Mouse (Mus musculus): ENCODE data around the gene Serp1. TPM values are rescaled to one million over a fixed set of nuclear protein-coding genes. Genes with fewer than 3 reads are reported as not detected.
A peak's percentile ranks its signal among the peaks of the same experiment; 100 is the strongest.

Serp1 gene
- polyA plus RNA-seq, 1 experiment from 2014 or later = 101 TPM

DNA sequence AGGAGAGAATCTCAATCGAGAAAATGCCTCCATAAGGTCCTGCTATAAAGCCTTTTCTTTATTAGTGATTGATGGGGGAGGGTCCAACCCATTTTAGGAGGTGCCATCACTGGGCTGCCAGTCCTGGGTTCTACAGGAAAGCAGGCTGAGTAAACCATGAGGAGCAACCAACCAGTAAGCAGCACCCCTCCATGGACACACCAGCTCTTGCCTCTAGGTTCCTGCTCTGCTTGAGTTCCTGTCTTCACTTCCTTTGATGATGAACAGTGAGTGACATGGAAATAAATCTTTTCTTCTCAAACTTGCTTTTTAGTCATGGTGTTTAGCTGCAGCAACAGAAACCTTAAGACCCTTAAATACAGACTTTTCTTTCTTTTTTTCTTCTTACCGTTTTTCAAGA, 4.3 kb downstream of the Serp1 start:
- ATAC-seq (ENCODE audit: low read depth) (no peak), DNase-seq (no peak)
- Histone ChIP-seq H3K36me3 (peaks cover 24% of the 10 kb centered on the region), H3K9ac (no peak overlapping the region), H3K4me2 (no peak overlapping the region), H3K27ac (no peak overlapping the region), H3K4me1 (replicated peaks) (peaks cover 44% of the 10 kb centered on the region), H3K4me3 (replicated peaks) (no peak overlapping the region), H3K9me3 (replicated peaks) (no peaks in the 10 kb centered on the region), H3K27me3 (no peaks in the 10 kb centered on the region)
- WGBS (ENCODE audit: insufficient replicate concordance) = 79% methylated on average over 2 of the region's 2 CpGs

DNA sequence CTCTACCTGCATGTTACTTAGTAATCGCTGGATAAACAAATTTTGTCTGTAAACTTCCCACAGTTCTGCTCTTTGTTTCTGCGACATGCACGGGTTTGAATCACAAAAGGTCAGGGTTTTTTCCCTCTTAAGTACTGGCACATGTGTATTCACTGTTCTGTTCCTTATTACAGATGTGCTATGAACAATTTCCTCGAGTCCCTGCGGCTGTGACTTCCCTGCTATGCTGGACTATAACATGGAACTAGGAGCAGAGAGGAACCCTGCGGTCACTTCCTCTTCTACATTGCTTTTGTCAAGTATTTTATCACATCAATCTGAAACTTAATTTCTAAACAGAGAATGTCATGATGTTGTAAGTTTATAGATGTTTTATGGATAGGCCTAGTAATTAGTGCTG, 5.4 kb downstream of the Serp1 start:
- DNase-seq (no peak), ATAC-seq (ENCODE audit: low read depth) (no peak)
- Histone ChIP-seq H3K27ac (no peak overlapping the region), H3K9ac (no peak overlapping the region), H3K4me1 (replicated peaks) (peaks cover 43% of the 10 kb centered on the region), H3K4me3 (replicated peaks) (no peak overlapping the region), H3K9me3 (replicated peaks) (no peaks in the 10 kb centered on the region), H3K36me3 (peaks cover 24% of the 10 kb centered on the region), H3K27me3 (no peaks in the 10 kb centered on the region), H3K4me2 (no peak overlapping the region)
- WGBS (ENCODE audit: insufficient replicate concordance) = 60% methylated on average over 6 of the region's 6 CpGs

DNA sequence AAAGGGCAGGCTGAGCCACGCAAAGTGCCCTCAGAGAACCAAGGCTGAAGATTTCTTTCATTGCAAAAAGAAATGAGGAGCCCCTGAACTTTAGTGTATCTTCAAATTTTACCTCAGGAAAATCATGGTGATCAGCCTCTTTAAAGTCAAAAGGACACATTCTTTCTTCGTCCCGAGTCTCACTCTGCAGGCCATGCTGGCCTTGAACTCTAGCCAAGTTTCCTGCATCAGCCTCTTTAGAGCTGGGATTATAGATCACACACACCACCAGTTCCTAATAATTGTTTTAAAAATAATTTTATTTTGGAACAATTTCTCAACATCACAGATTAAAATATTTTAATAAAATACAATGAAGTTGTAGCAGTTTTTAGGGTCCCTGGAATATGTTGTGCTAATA, 6.2 kb downstream of the Serp1 start:
- no peak overlapping the region for H3K27ac ChIP-seq
- H3K27me3 ChIP-seq = no peaks in the 10 kb centered on the region
- no peak overlapping the region for H3K9ac ChIP-seq
- H3K9me3 ChIP-seq (replicated peaks) = no peaks in the 10 kb centered on the region
- WGBS (ENCODE audit: insufficient replicate concordance) = 71% methylated on average over 3 of the region's 3 CpGs
- H3K4me2 ChIP-seq = no peak overlapping the region
- ATAC-seq (ENCODE audit: low read depth) (no peak), DNase-seq (no peak)
- H3K36me3 ChIP-seq = peaks cover 24% of the 10 kb centered on the region
- no peak overlapping the region for H3K4me3 ChIP-seq (replicated peaks)
- H3K4me1 ChIP-seq (replicated peaks) = peaks cover 43% of the 10 kb centered on the region

DNA sequence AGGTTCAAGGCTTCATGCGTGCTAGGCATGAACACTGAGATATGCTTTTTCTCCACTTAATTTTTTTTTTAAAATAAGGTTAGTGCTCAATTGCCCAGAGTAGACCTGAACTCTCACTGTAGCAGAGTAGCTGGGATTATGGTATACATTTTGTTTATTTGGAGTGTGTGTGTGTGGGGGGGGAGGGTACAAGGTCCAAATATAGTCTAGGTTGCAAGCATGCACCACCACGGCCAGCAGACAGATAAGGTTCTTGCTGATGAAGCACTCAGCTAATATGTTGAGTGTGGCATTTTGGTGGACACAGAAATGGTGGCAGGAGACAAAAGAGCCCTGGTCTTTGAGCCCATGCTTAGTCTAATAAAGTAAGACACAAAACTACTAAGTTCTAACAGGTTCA, 6.7 kb downstream of the Serp1 start:
- WGBS (ENCODE audit: insufficient replicate concordance) = 45% methylated on average over 2 of the region's 2 CpGs
- H3K4me2 ChIP-seq = no peak overlapping the region
- H3K9ac ChIP-seq = no peak overlapping the region
- DNase-seq (no peak), ATAC-seq (ENCODE audit: low read depth) (0 out of 2 replicates have a peak, but pooled peaks have one; percentile 34)
- no peaks in the 10 kb centered on the region for H3K9me3 ChIP-seq (replicated peaks)
- no peak overlapping the region for H3K4me3 ChIP-seq (replicated peaks)
- H3K27me3 ChIP-seq = no peaks in the 10 kb centered on the region
- H3K36me3 ChIP-seq = peaks cover 24% of the 10 kb centered on the region
- peaks cover 38% of the 10 kb centered on the region for H3K4me1 ChIP-seq (replicated peaks)
- H3K27ac ChIP-seq = no peak overlapping the region

DNA sequence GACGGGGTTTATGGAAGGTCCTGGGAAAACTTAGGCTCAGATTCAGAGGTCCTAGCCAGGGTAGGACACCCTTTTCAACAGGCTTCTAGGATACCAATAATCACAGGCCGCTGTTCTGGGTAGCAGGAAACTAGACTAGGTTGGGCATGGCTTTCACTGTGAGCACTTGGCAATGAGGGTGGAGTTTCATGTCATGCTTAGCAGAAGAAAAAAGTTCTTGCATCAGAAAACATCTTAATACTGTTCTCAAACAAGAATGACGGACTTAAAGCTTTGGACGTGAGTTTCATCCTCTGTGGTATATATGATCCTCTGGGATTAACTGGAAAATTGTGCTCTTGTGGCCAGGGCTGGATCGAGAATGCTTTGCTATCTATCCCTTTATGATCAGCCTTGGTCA, 7.9 kb downstream of the Serp1 start:
- peaks cover 14% of the 10 kb centered on the region for H3K36me3 ChIP-seq
- no peak for ATAC-seq (ENCODE audit: low read depth)
- no peaks in the 10 kb centered on the region for H3K9me3 ChIP-seq (replicated peaks)
- 62% methylated on average over 5 of the region's 5 CpGs for WGBS (ENCODE audit: insufficient replicate concordance)
- no peak overlapping the region for H3K27ac ChIP-seq
- peaks cover 29% of the 10 kb centered on the region for H3K4me1 ChIP-seq (replicated peaks)
- no peak overlapping the region for H3K4me2 ChIP-seq
- no peak overlapping the region for H3K9ac ChIP-seq
- no peak overlapping the region for H3K4me3 ChIP-seq (replicated peaks)
- DNase-seq = no peak
- no peaks in the 10 kb centered on the region for H3K27me3 ChIP-seq

DNA sequence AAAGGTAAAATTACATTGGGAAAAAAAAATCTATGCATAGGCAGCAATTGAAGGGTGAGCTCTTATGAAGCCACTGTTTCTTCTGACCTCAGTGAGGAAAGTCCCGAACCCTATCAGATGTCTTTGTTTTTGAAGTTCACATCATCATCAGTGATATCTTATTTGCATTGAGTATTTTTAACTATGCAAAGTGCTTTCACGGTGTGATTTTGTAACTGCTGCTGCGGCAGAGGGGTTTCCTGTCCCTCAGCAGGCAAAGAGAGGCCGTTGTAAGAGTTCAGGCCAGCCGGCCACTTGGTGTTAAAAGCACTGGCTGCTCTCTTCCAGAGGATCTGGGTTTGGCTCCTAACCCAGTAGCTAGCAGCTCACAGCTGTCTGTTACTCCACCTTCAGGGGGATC, 8.4 kb downstream of the Serp1 start:
- no peak overlapping the region for H3K27ac ChIP-seq
- H3K4me1 ChIP-seq (replicated peaks) = peaks cover 29% of the 10 kb centered on the region
- no peaks in the 10 kb centered on the region for H3K27me3 ChIP-seq
- WGBS (ENCODE audit: insufficient replicate concordance) = 42% methylated on average over 5 of the region's 5 CpGs
- H3K36me3 ChIP-seq = peaks cover 9% of the 10 kb centered on the region
- no peaks in the 10 kb centered on the region for H3K9me3 ChIP-seq (replicated peaks)
- no peak overlapping the region for H3K4me3 ChIP-seq (replicated peaks)
- no peak for ATAC-seq (ENCODE audit: low read depth)
- H3K9ac ChIP-seq = no peak overlapping the region
- DNase-seq = no peak
- H3K4me2 ChIP-seq = no peak overlapping the region

DNA sequence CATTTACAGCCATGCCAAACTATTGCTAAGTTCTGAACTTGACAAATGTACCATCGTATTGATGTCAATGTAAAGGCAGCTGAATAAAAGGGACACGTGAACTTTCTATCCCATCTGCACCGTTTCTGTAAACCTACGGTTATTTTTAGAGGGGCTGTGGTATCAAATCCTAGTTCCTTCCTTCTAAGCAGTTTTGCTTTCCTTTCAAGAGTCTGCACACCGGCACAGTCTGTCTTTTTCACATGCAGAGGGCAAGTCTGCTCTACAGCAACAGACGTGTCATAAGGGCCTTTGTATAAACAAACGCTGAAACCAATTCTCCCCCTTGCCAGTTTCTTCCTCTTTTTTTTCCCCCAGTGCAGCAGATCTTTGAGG, 9.1 kb downstream of the Serp1 start:
- H3K36me3 ChIP-seq = peaks cover 6% of the 10 kb centered on the region
- no peak overlapping the region for H3K4me3 ChIP-seq (replicated peaks)
- H3K27me3 ChIP-seq = no peaks in the 10 kb centered on the region
- no peak overlapping the region for H3K9ac ChIP-seq
- no peak for ATAC-seq (ENCODE audit: low read depth)
- no peak overlapping the region for H3K4me2 ChIP-seq
- no peak for DNase-seq
- WGBS (ENCODE audit: insufficient replicate concordance) = 24% methylated on average over 7 of the region's 7 CpGs
- H3K4me1 ChIP-seq (replicated peaks) = peaks cover 29% of the 10 kb centered on the region
- H3K9me3 ChIP-seq (replicated peaks) = no peaks in the 10 kb centered on the region
- H3K27ac ChIP-seq = no peak overlapping the region

DNA sequence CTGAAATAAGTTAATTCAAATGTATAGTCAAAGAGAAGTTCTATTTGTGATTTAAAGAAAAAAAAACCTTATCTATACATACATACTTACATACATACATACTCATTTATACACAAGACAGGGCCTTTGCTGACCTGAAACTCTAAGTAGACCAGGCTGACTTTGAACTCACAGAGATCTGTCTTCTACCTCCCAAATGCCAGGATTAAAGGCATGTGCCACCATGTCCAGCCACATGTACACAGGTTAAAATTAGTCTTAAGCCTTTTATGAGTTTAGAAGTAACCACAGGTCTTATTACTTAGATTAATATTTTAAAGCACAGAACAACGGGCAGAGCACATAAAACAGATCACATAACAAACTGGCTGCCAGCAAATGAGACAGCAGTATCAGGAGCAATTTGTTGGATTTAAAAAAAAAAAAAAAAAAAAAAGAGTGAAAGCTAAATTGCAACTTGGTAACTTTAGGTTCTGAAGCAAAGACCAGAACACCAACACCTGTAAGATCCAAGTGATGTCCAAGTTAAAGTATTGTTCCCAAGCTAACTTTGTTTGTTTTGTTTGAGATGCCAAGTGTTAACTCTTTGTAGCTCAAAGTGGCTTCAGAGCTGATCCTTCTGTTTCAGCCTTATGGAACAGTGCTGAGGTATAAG, 9.6 kb downstream of the Serp1 start:
- Histone ChIP-seq H3K4me2 (no peak overlapping the region), H3K9me3 (replicated peaks) (no peaks in the 10 kb centered on the region), H3K4me1 (replicated peaks) (peaks cover 24% of the 10 kb centered on the region), H3K4me3 (replicated peaks) (no peak overlapping the region), H3K9ac (no peak overlapping the region), H3K27me3 (no peaks in the 10 kb centered on the region), H3K27ac (no peak overlapping the region), H3K36me3 (peaks cover under 1% of the 10 kb centered on the region)
- DNase-seq (no peak), ATAC-seq (ENCODE audit: low read depth) (no peak)
- WGBS (ENCODE audit: insufficient replicate concordance) = 60% methylated on average over 1 of the region's 1 CpGs

DNA sequence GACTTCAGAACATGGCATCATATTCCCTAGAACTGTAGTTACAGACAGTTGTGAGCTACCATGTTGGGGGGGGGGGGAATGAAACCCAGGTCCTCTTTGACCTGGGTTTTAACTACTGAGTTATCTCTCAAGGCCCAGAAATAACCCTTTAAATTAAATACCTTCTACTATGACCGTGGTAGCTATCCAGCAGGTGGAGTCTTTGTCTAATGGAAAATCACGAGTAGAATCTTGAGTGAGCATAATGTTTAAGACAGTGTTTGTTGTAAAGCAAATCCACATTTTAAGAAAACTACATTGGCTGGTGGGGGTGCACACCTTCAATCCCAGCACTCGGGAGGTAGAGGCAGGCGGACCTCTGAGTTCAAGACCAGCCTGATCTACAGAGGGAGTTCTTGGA, 12.2 kb downstream of the Serp1 start:
- H3K9me3 ChIP-seq (replicated peaks) = no peaks in the 10 kb centered on the region
- H3K4me1 ChIP-seq (replicated peaks) = peaks cover 9% of the 10 kb centered on the region; the same call in 1 of the 2 replicates
- 64% methylated on average over 4 of the region's 4 CpGs for WGBS (ENCODE audit: insufficient replicate concordance)
- H3K9ac ChIP-seq = no peak overlapping the region
- no peak overlapping the region for H3K4me3 ChIP-seq (replicated peaks)
- no peak for DNase-seq
- no peak overlapping the region for H3K4me2 ChIP-seq
- no peaks in the 10 kb centered on the region for H3K27me3 ChIP-seq
- no peaks in the 10 kb centered on the region for H3K36me3 ChIP-seq
- ATAC-seq (ENCODE audit: low read depth) = no peak
- no peak overlapping the region for H3K27ac ChIP-seq

DNA sequence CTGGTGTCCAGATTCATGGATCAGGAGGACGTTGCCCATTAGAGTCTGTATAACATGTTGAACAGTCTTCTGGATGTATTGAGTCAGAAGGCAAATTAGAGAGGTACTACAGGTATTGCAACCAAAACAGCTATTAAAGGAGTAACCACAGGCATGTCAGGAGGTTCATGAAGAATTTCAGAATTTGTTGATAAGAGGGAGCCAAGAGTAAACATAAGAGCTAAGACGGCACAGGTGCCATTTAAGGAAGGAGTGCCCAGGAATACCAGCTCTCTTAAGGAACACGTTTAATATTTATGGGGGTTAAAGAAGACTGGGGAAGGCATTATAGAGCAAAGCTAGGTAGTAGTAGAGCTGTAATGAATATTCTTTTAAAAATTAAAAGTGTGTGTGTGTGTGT, 13.0 kb downstream of the Serp1 start:
- Histone ChIP-seq H3K9ac (no peak overlapping the region), H3K4me3 (replicated peaks) (no peak overlapping the region), H3K27me3 (no peaks in the 10 kb centered on the region), H3K27ac (no peak overlapping the region), H3K4me1 (replicated peaks) (peaks cover 7% of the 10 kb centered on the region), H3K4me2 (no peak overlapping the region), H3K9me3 (replicated peaks) (no peaks in the 10 kb centered on the region), H3K36me3 (no peaks in the 10 kb centered on the region)
- DNase-seq (no peak), ATAC-seq (ENCODE audit: low read depth) (no peak)
- WGBS (ENCODE audit: insufficient replicate concordance) = 54% methylated on average over 3 of the region's 3 CpGs

DNA sequence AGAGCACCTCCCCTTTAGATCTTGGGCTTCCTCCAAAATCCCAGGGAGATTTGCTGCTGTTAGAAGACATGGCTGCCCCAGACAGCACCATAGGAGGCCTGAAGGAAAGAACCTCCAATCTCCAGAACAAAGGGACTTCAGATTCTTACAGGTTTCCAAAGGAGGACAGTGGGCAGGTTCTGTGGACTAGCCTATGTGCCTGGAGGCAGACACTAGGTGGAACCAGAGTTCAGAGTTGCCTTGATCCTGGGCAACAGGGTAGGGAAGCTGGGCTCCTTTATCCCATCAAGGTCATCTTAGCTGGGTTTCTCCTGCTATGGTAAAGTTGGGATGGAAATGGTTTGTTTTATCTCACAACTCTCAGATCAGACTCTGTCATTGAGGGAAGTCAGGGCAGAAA, 14.1 kb downstream of the Serp1 start:
- no peak overlapping the region for H3K9ac ChIP-seq
- DNase-seq (no peak), ATAC-seq (ENCODE audit: low read depth) (no peak)
- H3K9me3 ChIP-seq (replicated peaks) = no peaks in the 10 kb centered on the region
- no peaks in the 10 kb centered on the region for H3K27me3 ChIP-seq
- no peak overlapping the region for H3K4me3 ChIP-seq (replicated peaks)
- H3K36me3 ChIP-seq = no peaks in the 10 kb centered on the region
- no peak overlapping the region for H3K27ac ChIP-seq
- H3K4me2 ChIP-seq = no peak overlapping the region
- H3K4me1 ChIP-seq (replicated peaks) = peaks cover 4% of the 10 kb centered on the region

DNA sequence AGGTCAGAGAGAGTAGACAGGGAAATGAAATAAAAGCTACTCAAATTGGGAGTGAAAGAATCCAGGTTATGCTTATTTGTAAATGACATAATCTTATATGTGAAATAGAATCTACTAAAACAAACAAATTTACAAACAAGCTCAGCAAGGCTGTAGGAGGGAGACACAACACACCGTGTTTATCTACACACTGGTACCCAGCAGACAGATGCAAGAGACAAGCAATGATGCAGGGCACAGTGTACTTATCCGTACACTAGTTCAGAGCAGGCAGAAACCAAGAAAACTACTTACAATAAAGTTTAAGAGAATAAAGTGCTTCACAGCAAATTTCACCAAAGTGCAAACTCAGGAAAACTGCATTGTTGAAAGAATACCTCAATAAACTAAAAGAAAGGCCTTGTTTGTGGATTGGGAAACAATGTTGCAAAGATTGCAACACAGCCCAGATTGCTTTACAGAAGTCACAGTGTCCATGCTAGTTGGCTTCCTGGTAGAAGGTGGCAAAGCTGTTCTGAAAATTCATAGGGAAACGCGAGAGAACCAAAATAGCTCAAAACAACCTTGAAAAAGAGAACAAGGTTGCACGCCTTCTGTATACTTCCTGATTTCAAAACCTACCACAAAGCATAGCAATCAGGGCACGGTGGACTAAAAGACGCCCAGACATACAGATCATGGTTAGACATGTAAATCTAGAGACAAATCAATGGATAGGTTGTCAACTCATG, 17.5 kb downstream of the Serp1 start:
- Histone ChIP-seq H3K4me3 (replicated peaks) (no peak overlapping the region), H3K9ac (no peak overlapping the region), H3K27ac (no peak overlapping the region; the same call in 1 of the 2 replicates), H3K9me3 (replicated peaks) (no peaks in the 10 kb centered on the region), H3K36me3 (no peaks in the 10 kb centered on the region), H3K4me2 (no peak overlapping the region), H3K4me1 (replicated peaks) (peaks cover 10% of the 10 kb centered on the region), H3K27me3 (no peaks in the 10 kb centered on the region)
- DNase-seq (no peak), ATAC-seq (ENCODE audit: low read depth) (no peak)
- WGBS (ENCODE audit: insufficient replicate concordance) = 30% methylated on average over 7 of the region's 7 CpGs

Data from liver, embryonic 13.5 days (tissue).